Mouse (Mus musculus) megakaryocyte, embryonic 14.5 days (primary cell): ENCODE data around the gene Rpl10. TPM values are rescaled to one million over a fixed set of nuclear protein-coding genes. Genes with fewer than 3 reads are reported as not detected.

Source experiments
- H3K27me3 ChIP-seq: replicated peaks from 2 replicates; pipeline ENCODE3; 2012; ENCODE audit warnings: inconsistent platforms
- H3K36me3 ChIP-seq: replicated peaks from 2 replicates; pipeline ENCODE3; 2012; ENCODE audit warnings: low read length, inconsistent platforms, mixed read lengths
- H3K4me1 ChIP-seq: 2 replicates; pipeline ENCODE4 v1.6.1; 2012; ENCODE audit warnings: inconsistent platforms
- H3K4me3 ChIP-seq: replicated peaks from 2 replicates; pipeline ENCODE3; 2012; ENCODE audit warnings: moderate library complexity, mild to moderate bottlenecking, inconsistent platforms
- H3K9me3 ChIP-seq: 2 replicates; pipeline ENCODE4 v1.6.1; 2012; ENCODE audit warnings: inconsistent platforms
- FLI1 ChIP-seq: IDR thresholded peaks from 2 replicates; pipeline ENCODE4 v1.6.1; 2012; ENCODE audit warnings: low read length, inconsistent platforms, mixed read lengths
- GATA1 ChIP-seq: IDR thresholded peaks from 3 replicates; pipeline ENCODE4 v1.6.1; 2012; ENCODE audit warnings: mixed read lengths, low read length, inconsistent platforms, borderline replicate concordance
- polyA plus RNA-seq: library from polyadenylated mRNA; stranded (reverse); fragments of >175 nt; gene quantifications from 2 replicates; pipeline ENCODE4 v1.2.3, GENCODE M21; 2012; ENCODE audit warnings: low replicate concordance; ENCODE audit not compliant: insufficient read depth

The Rpl10 gene
- polyA plus RNA-seq, 1 experiment, result 1,584 TPM

DNA sequence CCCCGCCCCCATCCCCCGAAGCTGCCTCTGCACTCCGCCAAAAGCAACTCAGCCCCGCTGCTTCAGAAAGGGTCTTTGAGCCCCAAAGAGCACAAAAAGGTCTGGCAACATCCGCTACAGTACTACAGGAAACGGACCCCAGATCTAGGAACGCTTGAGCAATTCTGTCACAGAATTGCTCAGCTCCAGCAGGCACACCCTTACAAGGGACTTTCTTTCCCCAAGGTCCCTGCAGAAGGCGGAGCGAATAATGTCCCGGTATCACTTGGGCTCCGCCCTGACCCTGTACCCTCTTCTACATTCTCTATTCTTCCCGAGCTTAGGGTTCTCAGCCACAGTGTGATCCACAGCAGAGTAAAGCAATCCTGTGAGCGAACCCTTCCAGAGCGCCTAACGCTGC is 23.9 kb upstream of the Rpl10 start:
- Histone ChIP-seq H3K4me1 (peaks cover 42% of the 10 kb centered on the region), H3K4me3 (peak overlapping the region; percentile 94), H3K36me3 (peaks cover 21% of the 10 kb centered on the region), H3K9me3 (peaks cover 4% of the 10 kb centered on the region; the same call in 1 of the 2 replicates), H3K27me3 (peaks cover 13% of the 10 kb centered on the region)
- TF ChIP-seq GATA1 (no peak), FLI1 (no peak)

DNA sequence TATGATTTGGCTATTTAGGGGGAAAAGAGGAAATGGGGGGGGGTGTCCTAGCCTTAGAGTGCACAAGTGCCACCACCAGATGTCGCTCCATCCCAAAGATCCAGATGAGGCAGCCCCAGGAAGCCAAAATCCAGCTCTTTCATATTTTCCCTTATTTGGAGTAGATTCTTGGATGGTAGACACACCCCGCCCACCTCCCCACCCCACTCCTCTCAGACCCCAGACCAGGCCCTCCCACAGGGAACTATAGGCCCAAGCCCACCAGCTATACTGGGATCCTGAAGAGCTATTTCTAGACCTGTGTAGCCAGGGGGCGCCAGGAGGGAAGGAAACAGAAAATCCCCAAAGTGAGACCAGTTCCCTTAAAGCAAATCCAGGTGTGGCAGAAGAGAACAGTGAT is 22.0 kb upstream of the Rpl10 start:
- H3K27me3 ChIP-seq, result peaks cover 13% of the 10 kb centered on the region
- H3K4me3 ChIP-seq, result peak overlapping the region; percentile 92
- H3K4me1 ChIP-seq, result peaks cover 25% of the 10 kb centered on the region
- no peak for TF ChIP-seq FLI1
- peaks cover under 1% of the 10 kb centered on the region for H3K36me3 ChIP-seq
- peaks cover 4% of the 10 kb centered on the region; the same call in 1 of the 2 replicates for H3K9me3 ChIP-seq

- H3K36me3 ChIP-seq, result no peaks in the 10 kb centered on the region
- TF ChIP-seq GATA1 (no peak), FLI1 (no peak)
- H3K4me1 ChIP-seq, result peaks cover 20% of the 10 kb centered on the region
- peaks cover 4% of the 10 kb centered on the region; the same call in 1 of the 2 replicates for H3K9me3 ChIP-seq
- H3K27me3 ChIP-seq, result peaks cover 13% of the 10 kb centered on the region
- peak within 1 kb of the TSS; percentile 92 for H3K4me3 ChIP-seq
Observed at GRCm38 (mm10) chrX:74249615-74250014, 21.0 kb upstream of the Rpl10 start, which contains the start of gene Flna. Flna (minus strand) TSS chrX:74249820.

DNA sequence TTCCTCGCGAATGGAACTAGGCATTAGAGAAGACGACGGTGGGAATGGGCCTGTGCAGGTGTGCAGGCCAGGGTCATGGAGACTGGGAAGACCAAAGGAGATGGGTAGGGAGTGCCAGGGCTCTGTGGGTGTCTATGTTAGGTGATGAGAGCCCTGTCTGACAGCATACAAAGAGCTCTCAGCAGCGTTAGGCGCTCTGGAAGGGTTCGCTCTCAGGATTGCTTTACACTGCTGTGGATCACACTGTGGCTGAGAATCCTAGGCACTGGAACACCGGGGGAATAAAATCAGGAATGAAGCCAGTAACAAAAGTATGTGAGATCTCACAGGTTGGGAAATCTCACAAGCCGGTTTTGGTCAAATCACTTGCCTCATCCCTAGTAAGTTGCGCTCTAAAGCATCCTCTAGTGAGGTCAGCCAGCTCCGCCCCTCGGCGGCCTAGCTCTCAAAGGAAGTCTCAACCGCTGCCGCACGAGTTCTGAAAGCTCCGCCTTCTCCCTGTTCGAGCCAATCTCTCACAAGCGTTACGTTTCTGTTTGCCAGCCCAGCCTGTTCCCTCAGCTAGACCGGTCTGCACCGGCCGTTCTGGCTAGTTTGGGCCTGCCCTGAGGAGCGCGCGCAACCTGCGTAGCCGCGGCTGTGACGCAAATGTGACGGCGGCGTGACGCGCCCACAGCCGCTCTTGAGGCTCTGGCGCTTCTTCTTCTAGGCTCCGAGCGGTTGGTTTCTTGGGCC is 16.3 kb upstream of the Rpl10 start, which contains the start of gene Emd:
Gene Emd, plus strand, starts transcription at position 535 of the 735 bp plus-strand sequence.
- H3K36me3 ChIP-seq, result peaks cover 28% of the 10 kb centered on the region
- TF ChIP-seq GATA1 (no peak), FLI1 (no peak)
- H3K9me3 ChIP-seq, result no peaks in the 10 kb centered on the region
- H3K4me3 ChIP-seq, result peak within 1 kb of the TSS; percentile 98
- peaks cover 39% of the 10 kb centered on the region for H3K4me1 ChIP-seq
- peaks cover 4% of the 10 kb centered on the region for H3K27me3 ChIP-seq

- peaks cover 2% of the 10 kb centered on the region for H3K27me3 ChIP-seq
- peak overlapping the region; percentile 98 for H3K4me3 ChIP-seq
- TF ChIP-seq GATA1 (no peak), FLI1 (no peak)
- H3K4me1 ChIP-seq, result peaks cover 32% of the 10 kb centered on the region
- no peaks in the 10 kb centered on the region for H3K9me3 ChIP-seq
- peaks cover 32% of the 10 kb centered on the region for H3K36me3 ChIP-seq
Observed at GRCm38 (mm10) chrX:74254888-74255565, 15.6 kb upstream of the Rpl10 start.

GRCm38 (mm10) chrX:74257746-74258145 is 12.9 kb upstream of the Rpl10 start:
- no peak for TF ChIP-seq FLI1
- no peak for TF ChIP-seq GATA1
- H3K9me3 ChIP-seq, result no peaks in the 10 kb centered on the region
- H3K36me3 ChIP-seq, result peaks cover 35% of the 10 kb centered on the region
- peaks cover 31% of the 10 kb centered on the region for H3K4me1 ChIP-seq
- no peaks in the 10 kb centered on the region for H3K27me3 ChIP-seq
- no peak overlapping the region for H3K4me3 ChIP-seq

- Histone ChIP-seq H3K27me3 (peaks cover 14% of the 10 kb centered on the region), H3K4me1 (peaks cover 20% of the 10 kb centered on the region), H3K4me3 (peak overlapping the region; percentile 91), H3K9me3 (peaks cover 5% of the 10 kb centered on the region; the same call in 1 of the 2 replicates), H3K36me3 (peaks cover 22% of the 10 kb centered on the region)
- TF ChIP-seq GATA1, result no peak
- TF ChIP-seq FLI1, result no peak
Observed at GRCm38 (mm10) chrX:74269736-74270061, 913 bp upstream of the Rpl10 start.

GRCm38 (mm10) chrX:74270902-74271551 is 415 bp downstream of the Rpl10 start:
- Histone ChIP-seq H3K4me3 (peak overlapping the region; percentile 91), H3K36me3 (peaks cover 25% of the 10 kb centered on the region), H3K27me3 (peaks cover 8% of the 10 kb centered on the region), H3K4me1 (peaks cover 20% of the 10 kb centered on the region), H3K9me3 (peaks cover 5% of the 10 kb centered on the region; the same call in 1 of the 2 replicates)
- TF ChIP-seq GATA1, result no peak
- no peak for TF ChIP-seq FLI1

- Histone ChIP-seq H3K9me3 (peaks cover 5% of the 10 kb centered on the region; the same call in 1 of the 2 replicates), H3K36me3 (peaks cover 40% of the 10 kb centered on the region), H3K4me1 (peaks cover 26% of the 10 kb centered on the region), H3K4me3 (no peak overlapping the region), H3K27me3 (peaks cover 12% of the 10 kb centered on the region)
- TF ChIP-seq GATA1 (no peak), FLI1 (no peak)
Observed at GRCm38 (mm10) chrX:74273422-74274322, 3.1 kb downstream of the Rpl10 start.
